Mouse (Mus musculus): ENCODE results near the gene Med10. TPM values are rescaled to one million over a fixed set of nuclear protein-coding genes. Genes with fewer than 3 reads are reported as not detected.

Med10 gene
- polyA plus RNA-seq (2015; fragmentation: Nextera tagmentation; extraction: Ambion mirVana): 135 and 141 TPM in 2 replicates

GRCm38 (mm10) chr13:69802095-69802494, at the start of gene Med10:
TSS of gene Med10 (plus strand) at chr13:69802395.
- no peak within 1 kb of the TSS for H3K9ac ChIP-seq (ENCODE audit: low read depth, low read length)
- H3K27ac ChIP-seq (ENCODE audit: low read depth, low read length): no peak within 1 kb of the TSS
- H3K4me3 ChIP-seq (ENCODE audit: low read length): no peak within 1 kb of the TSS
- no peaks in the 10 kb centered on the region for H3K4me1 ChIP-seq (ENCODE audit: control insufficient read depth, insufficient read depth, low read depth, low read length)
- H3K27me3 ChIP-seq (replicated peaks; ENCODE audit: control insufficient read depth, insufficient read depth, low read length): no peaks in the 10 kb centered on the region
- no peak within 1 kb of the TSS for H3K4me2 ChIP-seq (ENCODE audit: low read length)
- no peaks in the 10 kb centered on the region for H3K9me3 ChIP-seq (ENCODE audit: control insufficient read depth, low read length)
- ATAC-seq: no peak
- 77% methylated on average over 5 of the region's 5 CpGs for WGBS
- no peaks in the 10 kb centered on the region for H3K36me3 ChIP-seq (ENCODE audit: control insufficient read depth, insufficient read depth, low read length)

- no peak overlapping the region for H3K4me3 ChIP-seq (ENCODE audit: low read length)
- no peak for ATAC-seq
- no peaks in the 10 kb centered on the region for H3K4me1 ChIP-seq (ENCODE audit: control insufficient read depth, insufficient read depth, low read depth, low read length)
- no peak overlapping the region for H3K27ac ChIP-seq (ENCODE audit: low read depth, low read length)
- H3K27me3 ChIP-seq (replicated peaks; ENCODE audit: control insufficient read depth, insufficient read depth, low read length): no peaks in the 10 kb centered on the region
- 90% methylated on average over 2 of the region's 2 CpGs for WGBS
- no peak overlapping the region for H3K4me2 ChIP-seq (ENCODE audit: low read length)
- H3K9me3 ChIP-seq (ENCODE audit: control insufficient read depth, low read length): no peaks in the 10 kb centered on the region
- no peak overlapping the region for H3K9ac ChIP-seq (ENCODE audit: low read depth, low read length)
- H3K36me3 ChIP-seq (ENCODE audit: control insufficient read depth, insufficient read depth, low read length): no peaks in the 10 kb centered on the region
Measured at GRCm38 (mm10) chr13:69752875-69753274, 49.3 kb upstream of the Med10 start.

GRCm38 (mm10) chr13:69758979-69759378, 43.2 kb upstream of the Med10 start:
- Histone ChIP-seq H3K9me3 (ENCODE audit: control insufficient read depth, low read length) (no peaks in the 10 kb centered on the region), H3K9ac (ENCODE audit: low read depth, low read length) (no peak overlapping the region), H3K27ac (ENCODE audit: low read depth, low read length) (no peak overlapping the region), H3K27me3 (replicated peaks; ENCODE audit: control insufficient read depth, insufficient read depth, low read length) (no peaks in the 10 kb centered on the region), H3K4me1 (ENCODE audit: control insufficient read depth, insufficient read depth, low read depth, low read length) (no peaks in the 10 kb centered on the region), H3K4me2 (ENCODE audit: low read length) (no peak overlapping the region), H3K4me3 (ENCODE audit: low read length) (no peak overlapping the region), H3K36me3 (ENCODE audit: control insufficient read depth, insufficient read depth, low read length) (no peaks in the 10 kb centered on the region)
- 65% methylated on average over 6 of the region's 6 CpGs for WGBS
- ATAC-seq: peak; percentile 37; the same call in 1 of the 2 replicates

GRCm38 (mm10) chr13:69761393-69761792, 40.8 kb upstream of the Med10 start:
- H3K9ac ChIP-seq (ENCODE audit: low read depth, low read length): no peak overlapping the region
- H3K4me3 ChIP-seq (ENCODE audit: low read length): no peak overlapping the region
- no peaks in the 10 kb centered on the region for H3K4me1 ChIP-seq (ENCODE audit: control insufficient read depth, insufficient read depth, low read depth, low read length)
- H3K27ac ChIP-seq (ENCODE audit: low read depth, low read length): no peak overlapping the region
- peak; percentile 83; the same call in 1 of the 2 replicates for ATAC-seq
- no peaks in the 10 kb centered on the region for H3K36me3 ChIP-seq (ENCODE audit: control insufficient read depth, insufficient read depth, low read length)
- H3K27me3 ChIP-seq (replicated peaks; ENCODE audit: control insufficient read depth, insufficient read depth, low read length): no peaks in the 10 kb centered on the region
- H3K4me2 ChIP-seq (ENCODE audit: low read length): no peak overlapping the region
- H3K9me3 ChIP-seq (ENCODE audit: control insufficient read depth, low read length): no peaks in the 10 kb centered on the region
- WGBS: 74% methylated on average over 10 of the region's 10 CpGs

- Histone ChIP-seq H3K9ac (ENCODE audit: low read depth, low read length) (no peak overlapping the region), H3K4me2 (ENCODE audit: low read length) (no peak overlapping the region), H3K27me3 (replicated peaks; ENCODE audit: control insufficient read depth, insufficient read depth, low read length) (no peaks in the 10 kb centered on the region), H3K36me3 (ENCODE audit: control insufficient read depth, insufficient read depth, low read length) (no peaks in the 10 kb centered on the region), H3K4me1 (ENCODE audit: control insufficient read depth, insufficient read depth, low read depth, low read length) (no peaks in the 10 kb centered on the region), H3K9me3 (ENCODE audit: control insufficient read depth, low read length) (no peaks in the 10 kb centered on the region), H3K27ac (ENCODE audit: low read depth, low read length) (no peak overlapping the region), H3K4me3 (ENCODE audit: low read length) (no peak overlapping the region)
- no peak for ATAC-seq
- 56% methylated on average over 9 of the region's 9 CpGs for WGBS
Measured at GRCm38 (mm10) chr13:69764646-69765045, 37.5 kb upstream of the Med10 start.

GRCm38 (mm10) chr13:69768152-69768551, 34.0 kb upstream of the Med10 start:
- no peak overlapping the region for H3K4me3 ChIP-seq (ENCODE audit: low read length)
- ATAC-seq: no peak
- H3K36me3 ChIP-seq (ENCODE audit: control insufficient read depth, insufficient read depth, low read length): no peaks in the 10 kb centered on the region
- no peak overlapping the region for H3K27ac ChIP-seq (ENCODE audit: low read depth, low read length)
- H3K4me2 ChIP-seq (ENCODE audit: low read length): no peak overlapping the region
- 90% methylated on average over 10 of the region's 10 CpGs for WGBS
- no peaks in the 10 kb centered on the region for H3K27me3 ChIP-seq (replicated peaks; ENCODE audit: control insufficient read depth, insufficient read depth, low read length)
- no peaks in the 10 kb centered on the region for H3K4me1 ChIP-seq (ENCODE audit: control insufficient read depth, insufficient read depth, low read depth, low read length)
- H3K9me3 ChIP-seq (ENCODE audit: control insufficient read depth, low read length): no peaks in the 10 kb centered on the region
- H3K9ac ChIP-seq (ENCODE audit: low read depth, low read length): no peak overlapping the region

- ATAC-seq: peak; percentile 61; the same call in 1 of the 2 replicates
- H3K4me3 ChIP-seq (ENCODE audit: low read length): no peak overlapping the region
- H3K4me1 ChIP-seq (ENCODE audit: control insufficient read depth, insufficient read depth, low read depth, low read length): no peaks in the 10 kb centered on the region
- no peak overlapping the region for H3K9ac ChIP-seq (ENCODE audit: low read depth, low read length)
- H3K27me3 ChIP-seq (replicated peaks; ENCODE audit: control insufficient read depth, insufficient read depth, low read length): no peaks in the 10 kb centered on the region
- no peak overlapping the region for H3K4me2 ChIP-seq (ENCODE audit: low read length)
- H3K9me3 ChIP-seq (ENCODE audit: control insufficient read depth, low read length): no peaks in the 10 kb centered on the region
- H3K36me3 ChIP-seq (ENCODE audit: control insufficient read depth, insufficient read depth, low read length): no peaks in the 10 kb centered on the region
- H3K27ac ChIP-seq (ENCODE audit: low read depth, low read length): 0 out of 2 replicates have a peak overlapping the region, but pooled peaks have one; percentile 24
- WGBS: 67% methylated on average over 12 of the region's 12 CpGs
Measured at GRCm38 (mm10) chr13:69770538-69771456, 31.4 kb upstream of the Med10 start.

- no peak overlapping the region for H3K27ac ChIP-seq (ENCODE audit: low read depth, low read length)
- H3K9ac ChIP-seq (ENCODE audit: low read depth, low read length): no peak overlapping the region
- no peak overlapping the region for H3K4me2 ChIP-seq (ENCODE audit: low read length)
- H3K4me1 ChIP-seq (ENCODE audit: control insufficient read depth, insufficient read depth, low read depth, low read length): no peaks in the 10 kb centered on the region
- H3K9me3 ChIP-seq (ENCODE audit: control insufficient read depth, low read length): no peaks in the 10 kb centered on the region
- no peaks in the 10 kb centered on the region for H3K36me3 ChIP-seq (ENCODE audit: control insufficient read depth, insufficient read depth, low read length)
- no peak overlapping the region for H3K4me3 ChIP-seq (ENCODE audit: low read length)
- ATAC-seq: no peak
- WGBS: 83% methylated on average over 4 of the region's 4 CpGs
- no peaks in the 10 kb centered on the region for H3K27me3 ChIP-seq (replicated peaks; ENCODE audit: control insufficient read depth, insufficient read depth, low read length)
Measured at GRCm38 (mm10) chr13:69772358-69772757, 29.8 kb upstream of the Med10 start.

- H3K9me3 ChIP-seq (ENCODE audit: control insufficient read depth, low read length): no peaks in the 10 kb centered on the region
- no peak overlapping the region for H3K4me3 ChIP-seq (ENCODE audit: low read length)
- ATAC-seq: no peak
- H3K27ac ChIP-seq (ENCODE audit: low read depth, low read length): no peak overlapping the region
- H3K4me2 ChIP-seq (ENCODE audit: low read length): no peak overlapping the region
- no peaks in the 10 kb centered on the region for H3K4me1 ChIP-seq (ENCODE audit: control insufficient read depth, insufficient read depth, low read depth, low read length)
- no peaks in the 10 kb centered on the region for H3K27me3 ChIP-seq (replicated peaks; ENCODE audit: control insufficient read depth, insufficient read depth, low read length)
- WGBS: 91% methylated on average over 19 of the region's 19 CpGs
- H3K9ac ChIP-seq (ENCODE audit: low read depth, low read length): no peak overlapping the region
- H3K36me3 ChIP-seq (ENCODE audit: control insufficient read depth, insufficient read depth, low read length): no peaks in the 10 kb centered on the region
Measured at GRCm38 (mm10) chr13:69778221-69778620, 24.0 kb upstream of the Med10 start.

Measured in hindbrain, embryonic 16.5 days (tissue).